Comparison of ENCODE assay signal across 9 mouse cellular contexts in genomic region chr4:149539441-149539840, GRCm38 (mm10). TPM values are rescaled to one million over a fixed set of nuclear protein-coding genes. Genes with fewer than 3 reads are reported as not detected.
DNase-seq lines count a peak whose midpoint lies in the region; ATAC-seq and TF ChIP-seq lines count a peak whose summit lies in the region.
"Had no signal": no experiment of that assay in that cellular context is flagged by ENCODE, and none has a peak within 500 bp of the region (broad histone marks: within the 10 kb centered on the region; RNA-seq: fewer than 3 reads in every experiment).

No protein-coding gene starts in this region.

- no peak for DNase-seq in lung, postnatal 14 days
- peak; percentile 59 to 61 for DNase-seq in adrenal gland, postnatal 36 days
- DNase-seq in stomach, postnatal 0 days (ENCODE audit: low spot score), result peak; percentile 80
- DNase-seq in cerebellum, postnatal 10 days, result no peak
- no peak for DNase-seq in frontal cortex, postnatal 10 days (ENCODE audit: low spot score in 2 of 2)
- DNase-seq: kidney, postnatal 10 days had no signal

- TF ChIP-seq CTCF in stomach, postnatal 0 days (IDR thresholded peaks at IDR 0.05; ENCODE audit: low read depth), result 0 out of 2 replicates have a peak, but pooled peaks have one; percentile 7

- ATAC-seq in lung, embryonic 16.5 days (ENCODE audit: low read depth), result peak; percentile 41; the same call in 1 of the 2 replicates
- peak; percentile 83 for ATAC-seq in heart, embryonic 14.5 days (ENCODE audit: insufficient number of reproducible peaks, insufficient read depth, low FRiP score, low read depth)
- ATAC-seq in stomach, postnatal 0 days (ENCODE audit: low FRiP score, low TSS enrichment), result peak; percentile 93

- no peaks in the 10 kb centered on the region for H3K9me3 ChIP-seq in lung, embryonic 16.5 days (ENCODE audit: control insufficient read depth, low read length)
- H3K9me3 ChIP-seq in heart, embryonic 14.5 days (ENCODE audit: control insufficient read depth, low read length), result no peaks in the 10 kb centered on the region
- no peaks in the 10 kb centered on the region for H3K9me3 ChIP-seq in stomach, postnatal 0 days (ENCODE audit: control insufficient read depth, low read length)
- H3K9me3 ChIP-seq: forebrain, embryonic 10.5 days had no signal

- no peaks in the 10 kb centered on the region for H3K36me3 ChIP-seq in lung, embryonic 16.5 days (ENCODE audit: control insufficient read depth, insufficient read depth, low read length)
- H3K36me3 ChIP-seq in heart, embryonic 14.5 days (ENCODE audit: control insufficient read depth, insufficient read depth, low read length), result no peaks in the 10 kb centered on the region
- H3K36me3 ChIP-seq in stomach, postnatal 0 days (ENCODE audit: control insufficient read depth, insufficient read depth, low read length), result no peaks in the 10 kb centered on the region

- no peak overlapping the region for H3K9ac ChIP-seq in lung, embryonic 16.5 days (ENCODE audit: low read length)
- H3K9ac ChIP-seq in heart, embryonic 14.5 days (ENCODE audit: low read length), result no peak overlapping the region; the same call in 1 of the 2 replicates
- no peak overlapping the region; the same call in 1 of the 2 replicates for H3K9ac ChIP-seq in stomach, postnatal 0 days (ENCODE audit: low read length)

- H3K27me3 ChIP-seq in lung, embryonic 16.5 days (ENCODE audit: control insufficient read depth, insufficient read depth, low read depth, low read length), result no peaks in the 10 kb centered on the region
- H3K27me3 ChIP-seq in heart, embryonic 14.5 days (ENCODE audit: control insufficient read depth, insufficient read depth, low read length), result no peaks in the 10 kb centered on the region
- no peaks in the 10 kb centered on the region for H3K27me3 ChIP-seq in stomach, postnatal 0 days (ENCODE audit: control insufficient read depth, insufficient read depth, low read length)

- no peak for TF ChIP-seq EP300 in stomach, postnatal 0 days (optimal IDR thresholded peaks at IDR 0.05)

- H3K4me2 ChIP-seq in lung, embryonic 16.5 days (ENCODE audit: low read depth, low read length), result no peak overlapping the region
- H3K4me2 ChIP-seq in heart, embryonic 14.5 days (ENCODE audit: low read length), result peak overlapping the region; percentile 21
- H3K4me2 ChIP-seq in stomach, postnatal 0 days (replicated peaks; ENCODE audit: low read depth), result no peak overlapping the region

- no peak overlapping the region for H3K27ac ChIP-seq in lung, embryonic 16.5 days (ENCODE audit: low read length)
- peak overlapping the region; percentile 73 to 90 for H3K27ac ChIP-seq in heart, embryonic 14.5 days (replicated peaks in 1 of 2; ENCODE audit: control insufficient read depth in 1 of 2, insufficient read depth in 1 of 2, low read depth in 2 of 2, low read length in 2 of 2)
- H3K27ac ChIP-seq in stomach, postnatal 0 days (replicated peaks), result peak overlapping the region; percentile 40; the same call in 1 of the 2 replicates

- peaks cover 2% of the 10 kb centered on the region; the same call in 1 of the 2 replicates for H3K4me1 ChIP-seq in lung, embryonic 16.5 days (replicated peaks; ENCODE audit: control insufficient read depth, insufficient read depth, low read length)
- peaks cover 16 to 35% of the 10 kb centered on the region in 2 experiments for H3K4me1 ChIP-seq in heart, embryonic 14.5 days (ENCODE audit: control insufficient read depth in 2 of 2, insufficient read depth in 2 of 2, low read length in 2 of 2)
- H3K4me1 ChIP-seq in stomach, postnatal 0 days (replicated peaks; ENCODE audit: control insufficient read depth, insufficient read depth), result no peaks in the 10 kb centered on the region

- H3K4me3 ChIP-seq in lung, embryonic 16.5 days (ENCODE audit: low read length), result no peak overlapping the region
- H3K4me3 ChIP-seq in heart, embryonic 14.5 days (ENCODE audit: control insufficient read depth in 1 of 2, insufficient read depth in 1 of 2, low read depth in 1 of 2, low read length in 2 of 2), result no peak overlapping the region
- H3K4me3 ChIP-seq in stomach, postnatal 0 days (ENCODE audit: low read depth, low read length), result no peak overlapping the region
- H3K4me3 ChIP-seq: forebrain, embryonic 10.5 days had no signal

- 55% methylated on average over 8 of the region's 8 CpGs for WGBS in lung, embryonic 16.5 days
- 23% methylated on average over 8 of the region's 8 CpGs for WGBS in heart, embryonic 14.5 days
- 53% methylated on average over 8 of the region's 8 CpGs for WGBS in stomach, postnatal 0 days

RNA-seq across cellular contexts. Expression of gene Ctnnbip1, which starts 21.4 kb away (rescaled TPM):
- polyA plus RNA-seq in lung, embryonic 16.5 days (2015; fragmentation: Nextera tagmentation; extraction: Ambion mirVana), result 57.5 and 59.7 TPM in 2 replicates
- total RNA-seq in adrenal gland, postnatal 36 days (2021), result 10 to 100 TPM; 21.0 to 39.0 TPM
- 35.4 and 43.1 TPM in 2 replicates for polyA plus RNA-seq in heart, embryonic 14.5 days (2014; fragmentation: Nextera tagmentation; extraction: Ambion mirVana)
- 60.1 and 69.5 TPM in 2 replicates for polyA plus RNA-seq in stomach, postnatal 0 days (2015; fragmentation: Nextera tagmentation; extraction: Ambion mirVana)

RNA-seq across cellular contexts. Expression of gene Clstn1, which starts 46.8 kb away (rescaled TPM):
- polyA plus RNA-seq in lung, embryonic 16.5 days (2015; fragmentation: Nextera tagmentation; extraction: Ambion mirVana), result 13.6 and 15.3 TPM in 2 replicates
- total RNA-seq in adrenal gland, postnatal 36 days (2021), result 10 to 100 TPM; 92.4 to 97.7 TPM
- 18.2 and 18.5 TPM in 2 replicates for polyA plus RNA-seq in heart, embryonic 14.5 days (2014; fragmentation: Nextera tagmentation; extraction: Ambion mirVana)
- polyA plus RNA-seq in stomach, postnatal 0 days (2015; fragmentation: Nextera tagmentation; extraction: Ambion mirVana), result 28.6 and 30.5 TPM in 2 replicates

RNA-seq across cellular contexts. Expression of gene Lzic, which starts 54.4 kb away (rescaled TPM):
- 35.2 and 40.7 TPM in 2 replicates for polyA plus RNA-seq in lung, embryonic 16.5 days (2015; fragmentation: Nextera tagmentation; extraction: Ambion mirVana)
- total RNA-seq in adrenal gland, postnatal 36 days (2021), result 10 to 100 TPM; 28.5 to 29.3 TPM
- polyA plus RNA-seq in heart, embryonic 14.5 days (2014; fragmentation: Nextera tagmentation; extraction: Ambion mirVana), result 32.1 and 39.8 TPM in 2 replicates
- 18.9 and 22.5 TPM in 2 replicates for polyA plus RNA-seq in stomach, postnatal 0 days (2015; fragmentation: Nextera tagmentation; extraction: Ambion mirVana)

RNA-seq across cellular contexts. Expression of gene Nmnat1, which starts 54.4 kb away (rescaled TPM):
- polyA plus RNA-seq in lung, embryonic 16.5 days (2015; fragmentation: Nextera tagmentation; extraction: Ambion mirVana), result 10.3 and 11.9 TPM in 2 replicates
- total RNA-seq in adrenal gland, postnatal 36 days (2021), result 10 to 100 TPM; 16.4 to 17.8 TPM
- polyA plus RNA-seq in heart, embryonic 14.5 days (2014; fragmentation: Nextera tagmentation; extraction: Ambion mirVana), result 13.4 and 14.8 TPM in 2 replicates
- 6.1 and 6.5 TPM in 2 replicates for polyA plus RNA-seq in stomach, postnatal 0 days (2015; fragmentation: Nextera tagmentation; extraction: Ambion mirVana)

Comparison
In these comparisons a context has a peak if more than half of its experiments do, and no peak if none do; other contexts are left out.
1. ATAC-seq: peak in every context shown above with its lines; median percentile 93 in stomach, postnatal 0 days; 83 in heart, embryonic 14.5 days; 41 in lung, embryonic 16.5 days.
2. DNase-seq: peak in adrenal gland, postnatal 36 days (2 of 2) and stomach, postnatal 0 days (single experiment); none in lung, postnatal 14 days (single experiment), cerebellum, postnatal 10 days (0 of 2) and frontal cortex, postnatal 10 days (0 of 2).